Mouse (Mus musculus) 3T3-L1 (cell line): ENCODE data around the gene Aqp5.
A peak's percentile ranks its signal among the peaks of the same experiment; 100 is the strongest.

Experiments
- DNase-seq: peaks from one replicate; pipeline ENCODE4 v3.0.0-alpha.2; 2015; ENCODE audit warnings: low read depth, low spot score

Gene Aqp5

DNA sequence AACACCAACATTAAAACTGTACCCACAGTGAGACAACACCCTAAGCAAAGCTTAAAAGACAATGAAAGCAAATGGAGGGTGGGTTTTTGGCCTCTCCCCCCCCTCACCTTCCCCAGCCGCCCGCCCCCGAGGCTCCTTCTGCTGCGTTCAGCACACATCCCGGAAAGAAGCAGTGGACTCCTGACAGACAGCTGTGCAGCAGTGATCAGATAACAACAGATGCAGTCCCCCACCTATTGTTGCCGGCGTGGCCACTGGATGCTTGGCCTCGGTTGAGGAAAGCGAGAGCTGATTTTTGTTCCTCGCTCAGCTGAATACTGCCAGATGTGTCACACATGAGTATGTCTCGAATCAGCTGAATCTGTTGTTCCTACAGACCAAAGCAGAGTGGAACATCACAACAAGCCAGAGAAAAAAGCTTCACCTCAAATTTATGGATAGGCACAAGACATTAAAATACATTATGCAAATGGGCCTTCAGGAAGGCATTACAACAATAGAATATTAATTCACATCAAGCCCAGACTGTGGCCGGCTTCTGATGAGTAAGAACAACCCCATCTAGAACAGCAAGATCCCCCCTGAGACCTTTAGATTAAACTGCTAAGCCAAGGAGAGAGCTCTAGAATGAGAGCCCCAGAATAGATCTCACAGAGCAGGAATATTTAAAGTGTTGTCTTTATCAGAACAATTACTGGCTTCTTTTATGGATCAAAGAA, 47.0 kb downstream of the Aqp5 start:
- DNase-seq: no peak

DNA sequence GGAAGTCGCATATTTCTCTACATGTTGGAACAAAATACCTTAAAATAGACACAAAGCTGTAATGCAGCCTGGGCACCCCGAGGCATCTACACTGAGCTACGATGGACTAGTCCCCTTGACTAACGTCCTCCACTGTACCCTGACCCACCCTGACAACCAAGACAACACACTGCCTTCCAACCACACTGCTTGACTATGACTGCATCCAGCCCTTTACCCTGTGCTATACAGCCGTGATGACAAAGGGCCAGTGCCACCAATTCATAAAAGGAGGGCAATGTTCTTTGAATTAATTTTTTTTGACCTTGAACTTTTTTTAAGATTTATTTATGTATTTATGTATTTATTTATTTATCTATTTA, 47.5 kb downstream of the Aqp5 start:
- DNase-seq: no peak

DNA sequence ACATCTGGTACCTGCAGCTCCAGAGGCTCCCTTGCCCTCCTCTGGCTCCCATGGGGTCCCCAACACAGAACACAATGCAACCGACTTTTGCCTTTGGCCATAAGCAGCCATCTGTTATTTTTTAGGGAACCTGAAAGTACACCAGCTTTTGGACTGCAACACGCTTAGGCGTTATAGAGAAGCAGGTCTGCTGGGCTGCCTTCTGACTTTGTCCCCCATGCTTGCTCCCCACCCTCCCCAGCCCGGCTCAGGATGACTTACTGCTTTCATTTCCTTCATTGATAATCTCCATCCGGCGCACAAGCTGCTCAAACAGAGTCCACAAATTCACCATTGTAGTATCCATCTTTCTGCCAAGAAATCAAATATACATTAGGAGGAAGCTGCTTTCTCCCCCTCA, 52.0 kb downstream of the Aqp5 start:
- no peak for DNase-seq

DNA sequence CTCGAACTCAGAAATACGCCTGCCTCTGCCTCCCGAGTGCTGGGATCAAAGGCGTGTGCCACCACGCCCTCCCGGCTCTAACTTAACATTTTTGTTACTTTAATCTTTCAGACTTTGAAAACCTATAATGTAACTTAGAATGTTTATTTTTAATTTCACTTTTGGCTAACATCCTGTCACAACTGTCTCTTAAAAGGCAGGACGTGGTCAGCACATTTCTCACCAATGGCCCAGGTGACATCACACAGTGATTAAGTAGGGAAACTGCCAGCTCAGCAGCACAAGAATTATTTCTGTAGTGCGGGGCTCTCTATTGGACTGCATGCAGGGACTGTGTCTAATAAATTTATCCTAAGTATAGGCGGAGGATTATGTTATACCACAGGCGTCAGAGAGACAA, 53.2 kb downstream of the Aqp5 start:
- DNase-seq: peak; percentile 46
